Mouse (Mus musculus): ENCODE measurements around the gene Fn3krp. TPM values are rescaled to one million over a fixed set of nuclear protein-coding genes. Genes with fewer than 3 reads are reported as not detected.
A peak's percentile ranks its signal among the peaks of the same experiment; 100 is the strongest.

Gene Fn3krp
- total RNA-seq (2021), result 1 to 10 TPM; 3.2 to 3.6 TPM
- long read RNA-seq, experiment 1, result 0 reads
- long read RNA-seq, experiment 2, result 0 reads

DNA sequence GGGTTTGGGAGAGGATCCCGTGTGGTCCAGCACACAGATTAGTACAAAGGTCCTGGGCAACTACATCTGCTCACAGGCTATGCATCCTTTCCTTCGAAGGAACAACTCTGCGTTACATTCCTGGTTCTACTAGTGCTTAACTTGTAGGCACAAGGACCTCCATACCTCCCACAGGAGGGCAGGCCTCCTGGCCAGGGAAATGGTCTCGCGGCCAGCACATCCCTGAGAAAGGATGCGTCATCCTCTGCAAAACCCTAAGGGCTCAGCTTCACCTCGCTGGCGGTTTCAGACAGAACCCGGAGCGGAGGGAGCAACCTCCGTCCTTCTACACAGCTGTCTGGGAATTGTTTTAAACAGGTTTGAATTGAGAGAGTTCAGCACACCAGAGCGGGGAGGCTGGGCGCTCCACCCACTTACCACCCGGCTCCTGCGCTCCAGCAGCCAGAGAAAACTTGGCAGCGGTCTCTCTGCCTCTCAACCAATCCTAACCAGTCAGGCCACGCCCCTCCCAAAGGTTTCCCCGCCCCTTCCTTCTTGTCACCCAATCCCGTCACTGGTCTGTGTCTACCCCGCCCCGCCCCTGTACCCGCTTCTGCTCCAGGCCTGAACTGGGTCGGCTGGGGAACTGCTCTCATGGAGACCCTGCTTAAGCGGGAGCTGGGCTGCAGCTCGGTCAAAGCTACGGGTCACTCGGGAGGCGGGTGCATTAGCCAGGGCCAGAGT, at the start of gene Fn3krp:
Gene Fn3krp (plus strand): TSS at position 572 of the 723 bp plus-strand sequence.
- intact Hi-C loops (cut with DNase I), result loop anchor here (5.0 kb wide), 1 partner anchor 34 kb away; the partner anchor contains the start of gene Rab40b
- peak; percentile 99 to 100 for DNase-seq

GRCm38 (mm10) chr11:121373305-121373704, 47.9 kb upstream of the Fn3krp start:
- intact Hi-C loops (cut with DNase I), result no loop called here
- DNase-seq, result no peak

DNA sequence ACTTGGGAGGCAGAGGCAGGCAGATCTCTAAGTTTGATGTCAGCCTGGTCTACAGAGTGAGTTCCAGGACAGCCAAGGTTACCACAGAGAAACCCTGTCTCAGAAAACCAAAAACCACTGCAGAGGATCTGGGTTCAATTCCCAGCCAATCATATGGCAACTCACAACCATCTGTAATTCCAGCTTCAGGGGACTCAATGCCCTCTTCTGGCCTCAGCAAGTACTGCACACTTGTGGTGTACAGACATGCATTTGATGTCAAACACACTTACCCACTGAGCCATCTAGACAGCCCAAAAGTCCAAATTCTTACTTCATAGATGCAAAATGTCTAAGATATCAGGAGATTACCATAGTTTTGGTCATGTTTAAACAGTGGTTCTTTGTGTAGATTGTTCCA, 42.6 kb upstream of the Fn3krp start:
- no peak for DNase-seq
- intact Hi-C loops (cut with DNase I), result no loop called here

- intact Hi-C loops (cut with DNase I), result no loop called here
- no peak for DNase-seq
Measured at GRCm38 (mm10) chr11:121380294-121380693, 40.9 kb upstream of the Fn3krp start.

DNA sequence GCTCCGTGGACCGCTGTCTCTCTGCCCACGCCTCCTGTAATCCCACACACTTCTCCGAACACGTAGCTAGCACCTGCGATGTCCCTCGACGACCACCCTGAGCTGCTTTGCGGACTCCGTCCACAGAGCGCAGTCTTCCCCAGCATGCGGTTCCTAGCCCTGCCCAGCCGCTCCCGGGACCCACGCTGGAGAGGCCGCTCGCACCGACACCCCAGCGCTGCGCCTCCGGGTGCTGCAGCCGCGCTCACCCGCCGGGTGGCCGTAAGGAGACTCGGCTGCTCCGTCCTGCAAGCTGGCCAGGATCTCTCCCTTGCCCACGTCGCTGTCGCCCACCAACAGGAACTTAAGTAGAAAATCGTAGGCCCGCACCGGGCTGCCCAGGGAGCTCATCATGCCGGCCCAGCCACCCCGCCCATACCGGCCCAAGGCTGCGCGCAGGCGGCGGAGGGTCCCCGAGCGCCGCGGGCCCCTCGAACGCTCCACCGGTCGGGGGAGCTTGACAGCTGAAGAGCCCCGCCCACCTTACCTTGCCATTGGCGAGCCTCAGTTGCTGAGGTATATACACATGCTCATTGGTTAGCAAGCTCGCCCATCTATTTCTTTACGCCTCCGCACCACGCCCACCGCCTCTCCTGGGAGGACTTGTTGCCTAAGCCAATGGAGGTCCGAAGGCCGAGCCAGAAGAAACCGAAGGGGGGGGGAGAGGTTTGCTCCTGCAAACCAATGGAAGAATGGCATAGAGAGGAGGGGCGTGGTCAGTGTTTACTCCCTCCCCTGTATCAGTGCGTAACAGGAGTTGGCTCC, 33.2 kb upstream of the Fn3krp start, which contains the start of gene Rab40b:
Gene Rab40b (minus strand): TSS at position 502 of the 804 bp plus-strand sequence.
- intact Hi-C loops (cut with DNase I), result loop anchor here (5.0 kb wide), 1 partner anchor 34 kb away; the partner anchor contains the start of gene Fn3krp

GRCm38 (mm10) chr11:121388554-121388945, 32.7 kb upstream of the Fn3krp start:
- intact Hi-C loops (cut with DNase I), result loop anchor here (5.0 kb wide), 1 partner anchor 34 kb away; the partner anchor contains the start of gene Fn3krp
- DNase-seq, result no peak

More for the DNA sequence above, 33.2 kb upstream of the Fn3krp start, which contains the start of gene Rab40b:
- DNase-seq, result peak; percentile 80 to 92

DNA sequence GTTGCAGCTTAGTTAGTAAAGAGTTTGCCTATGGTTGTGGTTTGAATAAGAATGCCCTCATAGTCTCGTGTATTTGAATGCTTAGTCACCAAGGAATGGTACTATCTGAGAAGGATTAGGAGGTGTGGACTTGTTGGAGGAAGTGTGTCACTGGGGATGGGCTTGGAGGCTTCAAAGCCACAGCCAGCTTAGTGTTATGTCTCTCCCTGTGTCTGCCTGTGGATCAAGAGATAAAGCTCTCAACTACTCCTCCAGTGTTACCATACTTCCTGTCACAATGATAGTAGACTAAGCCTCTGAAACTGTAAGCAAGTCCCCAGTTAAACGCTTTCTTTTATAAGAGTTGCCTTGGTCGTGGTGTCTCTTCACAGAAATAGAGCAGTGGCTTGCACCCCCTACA, 30.4 kb upstream of the Fn3krp start:
- intact Hi-C loops (cut with DNase I), result no loop called here
- no peak for DNase-seq

- intact Hi-C loops (cut with DNase I), result no loop called here
- no peak for DNase-seq
Measured at GRCm38 (mm10) chr11:121392405-121392804, 28.8 kb upstream of the Fn3krp start.

DNA sequence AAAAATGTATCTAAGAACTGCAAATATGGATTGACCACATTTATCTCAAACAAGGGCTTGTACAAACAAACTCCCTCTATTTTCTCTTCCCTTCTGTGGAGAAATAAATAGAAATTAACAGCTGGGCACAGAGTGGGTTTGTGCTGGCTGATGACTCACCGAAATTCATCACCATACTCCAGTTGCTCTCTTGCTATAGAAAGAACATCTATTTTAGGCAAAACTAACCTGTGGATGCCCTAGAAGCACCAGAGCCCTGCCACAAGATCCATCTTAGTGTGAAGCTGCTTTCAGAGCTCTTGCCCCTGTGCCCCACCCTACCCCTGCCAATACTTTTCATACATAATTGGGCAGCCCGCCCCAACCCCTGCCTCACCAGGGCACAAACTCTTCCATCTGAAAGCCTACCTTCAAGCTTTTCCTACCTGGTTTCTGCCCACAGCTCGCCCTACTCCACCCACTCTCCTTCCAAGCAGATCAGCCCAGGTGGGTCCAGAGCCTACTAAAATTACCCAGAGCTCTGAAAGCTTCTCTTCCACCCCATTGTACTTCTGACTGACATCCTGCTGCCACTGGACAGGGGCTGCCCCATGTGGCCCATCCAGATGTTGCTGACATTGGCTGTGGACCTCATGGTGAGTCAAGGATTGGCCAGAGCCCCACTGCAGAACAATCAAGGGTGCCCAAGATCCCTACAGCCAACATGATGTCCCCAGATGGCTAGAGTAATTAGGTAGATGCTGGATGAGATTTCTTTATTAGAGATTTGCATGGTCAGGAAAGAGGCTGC, 13.6 kb upstream of the Fn3krp start:
- DNase-seq, result no peak
- intact Hi-C loops (cut with DNase I), result no loop called here

DNA sequence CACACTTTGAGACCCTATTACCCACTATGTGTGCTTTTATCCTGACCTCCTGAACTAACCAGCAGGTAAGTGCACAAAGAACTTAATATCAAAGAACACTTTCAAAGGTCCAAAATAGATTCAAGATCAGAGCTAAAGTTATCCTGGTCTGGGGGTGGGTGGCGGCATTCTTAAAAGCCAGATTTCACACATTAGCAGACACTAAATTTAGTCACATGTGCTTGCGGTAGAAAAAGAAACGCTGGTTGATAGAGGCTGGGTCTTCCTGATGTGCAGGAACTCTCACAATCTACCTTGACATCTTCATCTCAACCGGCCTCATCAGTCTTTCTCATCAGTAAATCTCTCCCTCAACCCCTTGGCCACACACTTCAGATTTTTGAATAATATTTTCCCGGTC, 6.4 kb upstream of the Fn3krp start:
- DNase-seq, result no peak
- intact Hi-C loops (cut with DNase I), result loop anchor here (5.0 kb wide), 1 partner anchor 62 kb away; the partner anchor contains the start of gene Wdr45b

GRCm38 (mm10) chr11:121415351-121415750, 5.8 kb upstream of the Fn3krp start:
- no peak for DNase-seq
- intact Hi-C loops (cut with DNase I), result loop anchor here (5.0 kb wide), 1 partner anchor 63 kb away; the partner anchor contains the start of gene Wdr45b

DNA sequence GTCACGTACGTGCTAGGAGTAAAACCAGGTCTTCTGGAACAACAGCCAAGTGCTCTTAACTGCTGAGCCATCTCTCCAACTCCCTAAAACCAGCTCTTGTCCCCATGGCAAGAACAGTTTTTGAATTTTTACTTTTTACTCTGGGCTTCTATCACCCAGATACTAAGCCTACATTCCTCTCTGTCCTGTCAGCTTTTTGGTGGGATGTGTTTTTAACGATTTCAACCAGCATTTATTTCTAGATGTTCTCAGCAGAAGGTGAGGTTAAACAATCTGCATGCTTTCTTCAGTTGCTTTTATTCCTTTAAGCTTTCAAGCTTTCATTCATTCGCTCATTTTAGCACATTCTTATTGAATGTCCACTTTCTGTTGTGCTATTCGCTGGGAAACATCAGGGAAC, 3.2 kb upstream of the Fn3krp start:
- intact Hi-C loops (cut with DNase I), result loop anchor here (5.0 kb wide), 1 partner anchor 66 kb away; the partner anchor contains the start of gene Wdr45b
- no peak for DNase-seq

DNA sequence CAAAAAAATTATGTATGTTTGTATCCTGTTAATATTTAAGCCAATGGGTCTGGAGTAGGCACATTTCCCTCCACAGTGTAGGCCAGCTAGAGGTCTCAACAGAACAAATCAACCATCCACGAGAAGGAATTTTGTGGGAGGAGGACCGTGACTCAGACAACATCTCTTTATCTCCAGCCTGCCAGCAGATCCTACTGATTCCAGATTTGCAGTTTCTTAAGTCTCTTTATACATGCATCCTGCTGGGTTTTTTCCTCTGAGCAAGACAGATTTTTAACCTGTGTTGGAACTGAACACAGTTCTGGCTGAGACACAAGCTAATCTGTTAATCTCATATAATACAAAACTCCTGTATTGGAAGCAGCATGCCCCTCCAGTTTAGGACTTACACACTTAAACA, 2.3 kb upstream of the Fn3krp start:
- intact Hi-C loops (cut with DNase I), result loop anchor here (5.0 kb wide), 1 partner anchor 67 kb away; the partner anchor contains the start of gene Wdr45b
- DNase-seq, result no peak

GRCm38 (mm10) chr11:121420379-121420778, 822 bp upstream of the Fn3krp start:
- intact Hi-C loops (cut with DNase I), result loop anchor here (5.0 kb wide), 1 partner anchor 33 kb away; the partner anchor contains the start of gene Rab40b
- no peak for DNase-seq

DNA sequence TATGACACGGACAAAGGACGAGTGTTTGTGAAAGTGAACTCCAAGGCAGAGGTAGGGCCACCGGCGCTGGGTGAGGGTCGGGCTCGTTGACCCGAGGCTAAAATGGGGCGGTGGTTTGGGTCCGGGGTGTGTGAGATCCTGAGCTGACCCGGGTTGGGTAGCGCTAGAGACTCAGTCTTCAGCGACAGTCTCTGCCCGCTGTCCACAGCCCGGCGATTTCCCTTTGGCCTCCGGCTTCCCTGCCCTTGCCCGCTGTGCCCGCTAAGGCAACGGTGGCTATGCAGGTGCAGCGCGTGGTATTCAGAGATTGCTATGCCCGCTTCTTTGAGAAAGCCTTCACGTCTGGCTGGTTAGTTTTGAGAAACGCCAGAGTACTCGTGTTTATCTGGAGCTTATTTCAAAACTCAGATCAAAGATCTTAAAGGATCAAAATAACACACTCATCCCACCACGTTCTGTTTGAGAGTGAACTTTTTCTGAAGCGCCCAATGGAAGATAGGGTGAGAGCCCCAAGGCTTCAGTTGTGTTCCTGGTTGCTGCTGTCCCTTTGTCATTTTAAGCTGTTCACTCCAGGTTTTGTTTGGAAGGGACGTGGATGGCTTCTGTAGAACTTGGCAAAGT, 462 bp downstream of the Fn3krp start:
- intact Hi-C loops (cut with DNase I), result loop anchor here (5.0 kb wide), 1 partner anchor 34 kb away; the partner anchor contains the start of gene Rab40b
- no peak for DNase-seq

DNA sequence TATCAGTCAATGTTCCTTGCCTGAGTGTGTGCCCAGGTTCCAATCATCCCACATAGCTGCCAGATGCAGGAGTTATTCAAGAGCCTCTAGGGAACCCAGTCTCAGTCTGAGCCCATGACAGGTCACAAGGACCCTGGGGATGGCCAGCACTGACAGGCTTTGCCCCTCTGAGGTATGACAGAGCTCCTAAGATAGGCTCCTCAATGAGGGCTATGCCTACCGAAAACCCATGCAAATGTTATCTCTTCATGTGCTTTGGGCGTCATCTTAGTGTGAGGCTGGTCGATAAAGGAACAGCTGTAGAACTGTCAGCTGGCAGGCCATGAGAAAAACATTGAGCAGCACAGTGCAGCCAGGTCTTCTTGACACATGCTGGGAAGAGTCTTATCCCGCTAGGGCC, 12.2 kb downstream of the Fn3krp start:
- no peak for DNase-seq
- intact Hi-C loops (cut with DNase I), result no loop called here

- intact Hi-C loops (cut with DNase I), result no loop called here
- DNase-seq, result peak; percentile 65 to 80
Measured at GRCm38 (mm10) chr11:121434156-121435155, 13.3 kb downstream of the Fn3krp start, which contains the start of gene Fn3k. Fn3k (plus strand) TSS chr11:121434913.

- no peak for DNase-seq
- intact Hi-C loops (cut with DNase I), result no loop called here
Measured at GRCm38 (mm10) chr11:121437236-121437635, 16.0 kb downstream of the Fn3krp start.
